Mouse (Mus musculus): Measurements from ENCODE around the gene Gm10188.

- no peak for TF ChIP-seq TCF12 (IDR thresholded peaks at IDR 0.05; ENCODE audit: low read depth, low read length)
- TF ChIP-seq CTCF (conservative IDR thresholded peaks at IDR 0.05 in 1 of 2, IDR thresholded peaks at IDR 0.05 in 1 of 2; ENCODE audit: low read depth in 2 of 2, low read length in 2 of 2) = no peak
- no peak for TF ChIP-seq MAX (IDR thresholded peaks at IDR 0.05; ENCODE audit: low read length)
- no peak for TF ChIP-seq TBP (conservative IDR thresholded peaks at IDR 0.05; ENCODE audit: low read depth, low read length)
- no peak for TF ChIP-seq USF1 (IDR thresholded peaks at IDR 0.05; ENCODE audit: low read depth, low read length)
- no peak for TF ChIP-seq POLR2A (IDR thresholded peaks at IDR 0.05; ENCODE audit: low read depth, low read length)
These were observed 33.9 kb downstream of the Gm10188 start for GRCm38 (mm10) chr1:132195681-132196080.
